Mouse (Mus musculus): ENCODE measurements at regions not wholly inside any gene's neighbourhood (a gene's known extent, or its start where the extent isn't known, plus 50 kb on each side); places are given as distances from the start of the nearest gene placed in this dataset.

DNA sequence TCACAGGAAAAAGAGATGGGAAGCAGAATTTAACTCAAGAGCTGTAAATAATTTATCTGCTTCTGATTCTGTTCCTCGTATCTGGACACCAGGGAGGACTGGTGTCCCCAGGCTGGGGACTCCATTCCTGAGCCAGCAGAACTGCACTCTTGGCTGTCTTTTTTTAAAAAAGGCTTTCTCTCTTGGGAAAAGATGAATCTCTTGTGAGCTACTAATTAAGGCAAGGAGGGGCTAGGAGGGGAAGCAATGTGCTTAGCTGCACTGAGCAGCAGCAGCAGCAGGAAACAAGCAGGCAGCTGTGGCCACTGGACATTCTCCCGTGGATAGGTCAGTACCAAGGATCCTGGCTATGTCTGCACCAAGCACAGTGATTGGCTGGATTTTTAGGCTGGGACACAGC lies 152.1 kb downstream of the Rybp start:
- Histone ChIP-seq H3K9me3 (no peaks in the 10 kb centered on the region), H3K36me3 (no peaks in the 10 kb centered on the region), H3K27me3 (ENCODE audit: insufficient read depth, poor library complexity, severe bottlenecking) (peaks cover 51% of the 10 kb centered on the region), H3K27ac (no peak overlapping the region), H3K4me1 (peaks cover 11% of the 10 kb centered on the region; the same call in 1 of the 2 replicates), H3K4me3 (no peak overlapping the region)
- 50% methylated on average over 2 of the region's 2 CpGs for WGBS
- DNase-seq (ENCODE audit: low spot score), result no peak

- WGBS, result 75% methylated on average over 9 of the region's 9 CpGs
- peaks cover 51% of the 10 kb centered on the region; the same call in 1 of the 2 replicates for H3K27me3 ChIP-seq (ENCODE audit: insufficient read depth, poor library complexity, severe bottlenecking)
- no peaks in the 10 kb centered on the region for H3K9me3 ChIP-seq
- peaks cover 11% of the 10 kb centered on the region; the same call in 1 of the 2 replicates for H3K4me1 ChIP-seq
- H3K27ac ChIP-seq, result no peak overlapping the region
- no peak overlapping the region for H3K4me3 ChIP-seq
- no peaks in the 10 kb centered on the region for H3K36me3 ChIP-seq
- no peak for DNase-seq (ENCODE audit: low spot score)
These were observed 153.3 kb downstream of the Rybp start for GRCm38 (mm10) chr6:100133970-100134369.

- H3K4me3 ChIP-seq, result no peak overlapping the region
- peaks cover 11% of the 10 kb centered on the region; the same call in 1 of the 2 replicates for H3K4me1 ChIP-seq
- DNase-seq (ENCODE audit: low spot score), result no peak
- peaks cover 45% of the 10 kb centered on the region; the same call in 1 of the 2 replicates for H3K27me3 ChIP-seq (ENCODE audit: insufficient read depth, poor library complexity, severe bottlenecking)
- H3K9me3 ChIP-seq, result no peaks in the 10 kb centered on the region
- no peaks in the 10 kb centered on the region for H3K36me3 ChIP-seq
- WGBS, result 16% methylated on average over 4 of the region's 4 CpGs
- H3K27ac ChIP-seq, result peak overlapping the region; percentile 69; the same call in 1 of the 2 replicates
These were observed 154.2 kb downstream of the Rybp start for GRCm38 (mm10) chr6:100132916-100133600.

DNA sequence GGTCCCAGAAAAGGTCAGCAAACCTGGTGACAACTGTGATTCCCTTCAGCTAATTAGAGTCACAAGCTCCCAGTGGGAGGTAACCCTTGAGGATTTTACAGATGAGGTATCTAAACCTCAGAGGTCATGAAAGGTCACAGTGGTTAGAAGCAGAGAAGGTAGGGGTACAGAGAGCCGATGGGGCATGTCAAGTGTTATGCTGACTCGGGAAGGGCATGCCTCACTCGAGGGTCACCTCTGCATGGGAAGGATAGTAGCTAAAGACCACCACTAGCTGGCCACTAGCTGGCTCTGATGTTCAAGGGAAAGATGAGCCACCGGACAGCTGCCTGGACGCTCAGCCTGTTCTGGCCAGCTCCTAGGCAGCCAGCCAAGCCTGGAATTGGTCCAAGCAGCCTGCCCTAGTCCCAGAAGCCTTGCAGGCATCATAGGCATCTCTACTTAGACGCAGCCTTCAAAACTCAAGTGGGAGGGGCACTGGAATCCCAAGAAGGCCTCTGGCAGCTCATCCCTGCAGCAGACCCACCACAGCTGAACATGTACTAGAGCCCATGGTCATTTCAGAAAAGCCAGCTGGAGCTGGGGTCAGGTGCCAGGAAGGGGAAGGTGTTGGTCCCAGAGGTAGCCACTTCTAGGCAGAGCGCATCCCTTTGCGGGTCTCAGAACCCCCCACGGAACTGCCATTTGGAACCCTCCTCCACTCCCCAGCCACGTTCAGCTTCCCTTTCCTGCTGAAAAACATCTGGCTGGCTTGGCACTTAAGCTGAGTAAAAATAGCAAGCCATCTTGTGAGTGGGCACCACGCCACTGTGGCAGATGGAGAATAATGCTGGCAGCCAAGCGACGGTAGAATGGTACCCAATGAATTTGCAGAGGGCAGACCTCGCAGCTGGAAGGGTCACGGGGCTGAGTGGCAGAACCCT lies 159.8 kb downstream of the Rybp start:
- H3K27ac ChIP-seq, result peak overlapping the region; percentile 3; the same call in 1 of the 2 replicates
- peak; percentile 85 for DNase-seq (ENCODE audit: low spot score)
- no peaks in the 10 kb centered on the region for H3K36me3 ChIP-seq
- no peaks in the 10 kb centered on the region for H3K9me3 ChIP-seq
- H3K4me1 ChIP-seq, result peaks cover 27% of the 10 kb centered on the region
- 48% methylated on average over 15 of the region's 15 CpGs for WGBS
- H3K4me3 ChIP-seq, result no peak overlapping the region
- H3K27me3 ChIP-seq (ENCODE audit: insufficient read depth, poor library complexity, severe bottlenecking), result peaks cover 47% of the 10 kb centered on the region

DNA sequence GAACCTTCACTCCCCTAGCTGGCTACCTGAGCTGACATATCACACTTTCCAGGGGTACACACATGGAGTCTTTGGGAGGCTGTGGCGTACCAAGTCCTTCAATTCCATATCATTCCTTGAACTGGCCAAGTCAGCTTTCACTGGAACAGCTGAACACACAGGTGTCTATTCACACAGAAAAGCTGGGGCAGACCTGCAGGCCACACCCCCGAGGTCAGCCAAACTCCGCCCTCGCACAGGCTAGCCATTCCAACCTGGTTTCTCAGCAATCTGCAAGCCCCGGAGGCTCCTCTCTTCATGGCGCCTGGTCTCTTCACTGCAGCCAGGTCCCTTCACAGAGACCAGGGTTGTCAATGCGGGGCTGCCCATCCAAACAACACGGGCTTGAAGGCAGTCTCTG lies 160.5 kb downstream of the Rybp start:
- no peak for DNase-seq (ENCODE audit: low spot score)
- peak overlapping the region; percentile 3; the same call in 1 of the 2 replicates for H3K27ac ChIP-seq
- peaks cover 27% of the 10 kb centered on the region for H3K4me1 ChIP-seq
- H3K27me3 ChIP-seq (ENCODE audit: insufficient read depth, poor library complexity, severe bottlenecking), result peaks cover 49% of the 10 kb centered on the region
- WGBS, result 48% methylated on average over 8 of the region's 8 CpGs
- H3K36me3 ChIP-seq, result no peaks in the 10 kb centered on the region
- H3K9me3 ChIP-seq, result no peaks in the 10 kb centered on the region
- no peak overlapping the region for H3K4me3 ChIP-seq

GRCm38 (mm10) chr6:100126326-100126725 lies 161.0 kb downstream of the Rybp start:
- H3K4me1 ChIP-seq, result peaks cover 29% of the 10 kb centered on the region
- H3K27me3 ChIP-seq (ENCODE audit: insufficient read depth, poor library complexity, severe bottlenecking), result peaks cover 50% of the 10 kb centered on the region
- 48% methylated on average over 3 of the region's 3 CpGs for WGBS
- no peak for DNase-seq (ENCODE audit: low spot score)
- H3K27ac ChIP-seq, result peak overlapping the region; percentile 3; the same call in 1 of the 2 replicates
- no peaks in the 10 kb centered on the region for H3K36me3 ChIP-seq
- H3K4me3 ChIP-seq, result no peak overlapping the region
- no peaks in the 10 kb centered on the region for H3K9me3 ChIP-seq

GRCm38 (mm10) chr6:100121240-100121639 lies 166.0 kb downstream of the Rybp start:
- Histone ChIP-seq H3K36me3 (no peaks in the 10 kb centered on the region), H3K4me1 (peaks cover 29% of the 10 kb centered on the region), H3K9me3 (no peaks in the 10 kb centered on the region), H3K27me3 (ENCODE audit: insufficient read depth, poor library complexity, severe bottlenecking) (peaks cover 55% of the 10 kb centered on the region), H3K4me3 (no peak overlapping the region), H3K27ac (no peak overlapping the region)
- no peak for DNase-seq (ENCODE audit: low spot score)
- 33% methylated on average over 6 of the region's 6 CpGs for WGBS

DNA sequence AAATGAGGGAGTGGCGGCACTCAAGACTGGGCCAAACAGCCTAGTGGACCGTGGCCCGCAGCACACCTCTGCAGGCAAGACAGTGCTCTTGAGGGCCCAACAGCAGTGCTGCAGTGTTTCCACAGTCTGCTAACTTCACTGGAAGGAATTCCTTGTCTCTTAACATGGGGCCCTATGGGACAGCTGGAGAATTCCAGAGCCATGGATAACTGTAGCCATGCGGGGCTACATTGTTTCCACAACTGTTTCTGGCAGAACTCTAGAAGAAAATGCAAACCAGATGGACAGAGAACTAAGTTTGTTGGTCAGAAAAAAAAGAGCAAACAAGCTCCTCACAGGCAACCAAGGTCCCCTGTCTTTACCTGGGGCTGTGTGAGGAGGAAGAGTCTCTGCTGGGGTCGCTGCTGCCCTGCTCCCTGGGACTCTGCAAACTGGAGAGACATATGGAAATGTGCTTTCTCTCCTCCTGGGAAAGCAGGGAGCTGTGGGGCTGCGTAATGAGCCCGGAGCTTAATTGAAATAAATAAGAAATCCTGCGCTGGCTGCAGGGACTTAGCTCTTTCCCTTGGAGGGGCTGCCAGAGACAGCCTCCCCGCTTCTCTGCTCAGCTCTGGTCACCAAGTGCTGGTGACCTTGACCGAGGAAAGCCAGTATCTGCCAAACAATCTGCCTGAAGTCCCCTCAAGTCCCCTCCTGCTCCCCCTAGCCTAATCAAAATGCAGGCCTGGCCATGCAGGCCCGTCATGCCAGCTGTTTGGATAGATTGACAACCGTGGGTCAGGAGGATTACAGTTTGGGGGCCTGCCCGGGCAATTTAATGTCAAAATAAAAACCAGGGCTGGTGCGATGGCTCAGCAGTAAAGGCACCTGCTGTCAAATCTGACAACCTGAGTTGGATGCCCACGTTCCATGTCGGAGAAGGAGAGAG lies 167.0 kb downstream of the Rybp start:
- Histone ChIP-seq H3K36me3 (no peaks in the 10 kb centered on the region), H3K9me3 (no peaks in the 10 kb centered on the region), H3K4me1 (peaks cover 21% of the 10 kb centered on the region), H3K27me3 (ENCODE audit: insufficient read depth, poor library complexity, severe bottlenecking) (peaks cover 64% of the 10 kb centered on the region), H3K27ac (0 out of 2 replicates have a peak overlapping the region, but pooled peaks have one; percentile 56), H3K4me3 (no peak overlapping the region)
- 60% methylated on average over 16 of the region's 16 CpGs for WGBS
- DNase-seq (ENCODE audit: low spot score), result no peak

- WGBS, result 65% methylated on average over 3 of the region's 3 CpGs
- Histone ChIP-seq H3K27me3 (ENCODE audit: insufficient read depth, poor library complexity, severe bottlenecking) (peaks cover 70% of the 10 kb centered on the region), H3K9me3 (no peaks in the 10 kb centered on the region), H3K27ac (no peak overlapping the region), H3K4me3 (no peak overlapping the region), H3K4me1 (peaks cover 20% of the 10 kb centered on the region), H3K36me3 (no peaks in the 10 kb centered on the region)
- no peak for DNase-seq (ENCODE audit: low spot score)
These were observed 170.2 kb downstream of the Rybp start for GRCm38 (mm10) chr6:100117084-100117483.

- 75% methylated on average over 4 of the region's 4 CpGs for WGBS
- no peak overlapping the region for H3K4me3 ChIP-seq
- H3K27ac ChIP-seq, result no peak overlapping the region
- peaks cover 55% of the 10 kb centered on the region for H3K27me3 ChIP-seq (ENCODE audit: insufficient read depth, poor library complexity, severe bottlenecking)
- no peak for DNase-seq (ENCODE audit: low spot score)
- H3K9me3 ChIP-seq, result no peaks in the 10 kb centered on the region
- no peaks in the 10 kb centered on the region for H3K36me3 ChIP-seq
- H3K4me1 ChIP-seq, result peaks cover 27% of the 10 kb centered on the region
These were observed 173.7 kb downstream of the Rybp start for GRCm38 (mm10) chr6:100113393-100114137.

DNA sequence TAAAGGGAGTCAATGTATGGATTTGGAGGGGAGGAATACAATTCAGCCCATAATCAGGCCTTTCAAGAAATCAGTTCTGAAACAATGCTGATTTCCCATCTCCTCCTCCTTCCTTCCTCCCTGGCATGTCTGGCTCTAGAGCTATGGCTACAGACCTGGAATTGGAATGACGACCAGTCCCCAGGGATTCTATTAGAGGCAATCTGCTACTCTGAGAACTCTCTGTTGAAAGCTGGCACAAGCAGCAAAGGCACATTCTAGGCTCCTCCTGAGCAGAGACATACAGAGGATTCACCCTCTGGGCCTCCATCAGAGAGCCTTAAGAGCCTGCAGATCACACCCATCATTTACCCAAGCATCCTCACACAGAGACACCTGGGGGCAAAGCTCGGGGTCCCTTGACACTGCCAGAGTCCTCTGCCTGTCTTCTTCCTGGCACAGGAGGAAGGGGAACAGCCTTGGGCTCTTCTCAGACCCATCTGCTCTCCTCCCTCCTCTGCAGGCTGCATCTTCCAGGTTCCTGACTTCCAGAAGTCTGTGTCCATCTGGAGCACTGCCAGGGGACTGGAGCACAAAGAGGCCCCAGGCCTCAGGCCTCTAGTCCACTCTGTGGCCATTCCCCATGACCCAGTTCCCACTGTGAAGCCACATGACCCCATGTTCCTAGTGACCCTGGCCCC lies 176.2 kb downstream of the Rybp start:
- peaks cover 39% of the 10 kb centered on the region for H3K4me1 ChIP-seq
- no peak overlapping the region for H3K27ac ChIP-seq
- peaks cover 52% of the 10 kb centered on the region for H3K27me3 ChIP-seq (ENCODE audit: insufficient read depth, poor library complexity, severe bottlenecking)
- H3K9me3 ChIP-seq, result no peaks in the 10 kb centered on the region
- DNase-seq (ENCODE audit: low spot score), result no peak
- WGBS, result 68% methylated on average over 2 of the region's 2 CpGs
- H3K4me3 ChIP-seq, result no peak overlapping the region
- no peaks in the 10 kb centered on the region for H3K36me3 ChIP-seq

All from heart, embryonic 10.5 days (tissue).